Mouse (Mus musculus) C2C12 (cell line): ENCODE measurements around the gene Lpp.

Experiments used
- CEBPB ChIP-seq: IDR thresholded peaks from one replicate; pipeline ENCODE4 v1.6.1; 2011; ENCODE audit warnings: low read depth, mild to moderate bottlenecking, control low read depth, moderate library complexity
- CTCF ChIP-seq: IDR thresholded peaks from one replicate; pipeline ENCODE4 v1.5.1; 2011; ENCODE audit not compliant: control insufficient read depth, insufficient read depth, insufficient read length
- FOSL1 ChIP-seq: IDR thresholded peaks from one replicate; pipeline ENCODE4 v1.8.0; 2011; ENCODE audit warnings: mild to moderate bottlenecking, low read length; ENCODE audit not compliant: poor library complexity, insufficient read depth, severe bottlenecking
- MAX ChIP-seq: IDR thresholded peaks from one replicate; pipeline ENCODE4 v1.6.1; 2011; ENCODE audit warnings: mild to moderate bottlenecking, control low read depth
- MYOD1 ChIP-seq: IDR thresholded peaks from one replicate; pipeline ENCODE4 v1.6.1; 2011; ENCODE audit warnings: low read depth; ENCODE audit not compliant: control insufficient read depth, insufficient read length
- MYOG ChIP-seq: IDR thresholded peaks from one replicate; pipeline ENCODE4 v1.6.1; 2011; ENCODE audit not compliant: control insufficient read depth, insufficient read length; ENCODE audit errors: extremely low read depth
- USF1 ChIP-seq: IDR thresholded peaks from one replicate; pipeline ENCODE4 v1.6.1; 2011; ENCODE audit warnings: low read depth, mild to moderate bottlenecking, control low read depth, moderate library complexity

DNA sequence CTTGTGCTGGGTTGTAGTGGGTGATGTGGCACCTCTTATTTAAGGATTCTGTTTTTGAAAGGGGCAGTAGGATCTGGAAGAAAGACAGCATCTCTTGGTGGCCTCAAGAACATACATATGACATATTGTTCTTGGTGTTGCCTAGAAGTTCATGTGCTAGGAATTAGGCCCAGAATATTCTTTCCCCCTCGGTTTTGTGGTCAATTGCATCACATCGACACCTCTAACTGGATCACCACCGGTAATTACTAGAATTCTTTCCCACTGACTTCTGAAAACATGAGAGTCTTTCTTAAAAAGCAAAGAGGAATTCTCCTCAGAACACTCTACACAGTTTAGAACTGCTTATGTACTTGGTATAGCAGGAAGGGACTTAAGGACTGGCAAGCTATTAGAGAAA, 34.3 kb downstream of the Lpp start:
- TF ChIP-seq CTCF, result no peak
- no peak for TF ChIP-seq MYOD1
- TF ChIP-seq MYOG, result no peak
- no peak for TF ChIP-seq MAX
- TF ChIP-seq CEBPB, result peak; percentile 85
- no peak for TF ChIP-seq USF1
- no peak for TF ChIP-seq FOSL1
